Mouse (Mus musculus): ENCODE results near the gene Fam107a. TPM values are rescaled to one million over a fixed set of nuclear protein-coding genes. Genes with fewer than 3 reads are reported as not detected.
A peak's percentile ranks its signal among the peaks of the same experiment; 100 is the strongest.

Gene Fam107a
- total RNA-seq (2021) = 1 to 10 TPM; 2.1 to 6.1 TPM
- long read RNA-seq, experiment 1 = 0 reads
- long read RNA-seq, experiment 2 = 0 reads

GRCm38 (mm10) chr14:8317194-8318097, at the start of gene Fam107a:
TSS of gene Fam107a (minus strand) at chr14:8318023.
- no peak for DNase-seq

- DNase-seq = no peak
Measured at GRCm38 (mm10) chr14:8367121-8367520, 49.3 kb upstream of the Fam107a start.

GRCm38 (mm10) chr14:8365833-8366232, 48.0 kb upstream of the Fam107a start:
- DNase-seq = no peak

GRCm38 (mm10) chr14:8356836-8357235, 39.0 kb upstream of the Fam107a start:
- DNase-seq = peak; percentile 74 to 75

GRCm38 (mm10) chr14:8355999-8356501, 38.2 kb upstream of the Fam107a start:
- DNase-seq = peak; percentile 78

GRCm38 (mm10) chr14:8348927-8349326, 31.1 kb upstream of the Fam107a start:
- no peak for DNase-seq

GRCm38 (mm10) chr14:8346255-8346997, 28.6 kb upstream of the Fam107a start:
- DNase-seq = peak; percentile 82 to 86

GRCm38 (mm10) chr14:8345566-8345965, 27.7 kb upstream of the Fam107a start:
- no peak for DNase-seq

GRCm38 (mm10) chr14:8342509-8343106, 24.8 kb upstream of the Fam107a start:
- peak; percentile 71 to 79 for DNase-seq

- DNase-seq = no peak
Measured at GRCm38 (mm10) chr14:8340226-8340625, 22.4 kb upstream of the Fam107a start.

- no peak for DNase-seq
Measured at GRCm38 (mm10) chr14:8335947-8336346, 18.1 kb upstream of the Fam107a start.

GRCm38 (mm10) chr14:8334511-8334910, 16.7 kb upstream of the Fam107a start:
- no peak for DNase-seq

GRCm38 (mm10) chr14:8332314-8333252, 14.8 kb upstream of the Fam107a start:
- DNase-seq = no peak

- DNase-seq = peak in 1 of 2 experiments; percentile 46
Measured at GRCm38 (mm10) chr14:8331307-8331905, 13.6 kb upstream of the Fam107a start.

GRCm38 (mm10) chr14:8330390-8330789, 12.6 kb upstream of the Fam107a start:
- no peak for DNase-seq

- DNase-seq = no peak
Measured at GRCm38 (mm10) chr14:8329552-8329951, 11.7 kb upstream of the Fam107a start.

- peak; percentile 43 to 61 for DNase-seq
Measured at GRCm38 (mm10) chr14:8327371-8327770, 9.5 kb upstream of the Fam107a start.

GRCm38 (mm10) chr14:8326961-8327360, 9.1 kb upstream of the Fam107a start:
- DNase-seq = peak in 1 of 2 experiments; percentile 15

GRCm38 (mm10) chr14:8325746-8326145, 7.9 kb upstream of the Fam107a start:
- DNase-seq = no peak

GRCm38 (mm10) chr14:8320528-8320927, 2.7 kb upstream of the Fam107a start:
- no peak for DNase-seq

Data from adrenal gland, postnatal 36 days (tissue).